Mouse (Mus musculus) midbrain, embryonic 12.5 days (tissue): Measurements from ENCODE around the gene Sgip1. TPM values are rescaled to one million over a fixed set of nuclear protein-coding genes. Genes with fewer than 3 reads are reported as not detected.

Experiments
- ATAC-seq: fragments of 200-750 bp; cut with Nextera tagmentation; 2 replicates; pipeline ENCODE4 v1.8.0; 2017; ENCODE audit warnings: low read depth, moderate TSS enrichment, moderate library complexity; ENCODE audit not compliant: low FRiP score
- H3K27ac ChIP-seq: fragments of 300-500 bp; sonication (generic); replicated peaks from 2 replicates; pipeline ENCODE4 v1.5.1; 2016; ENCODE audit warnings: mild to moderate bottlenecking
- H3K27me3 ChIP-seq: fragments of 300-500 bp; sonication (generic); 2 replicates; pipeline ENCODE4 v1.6.1; 2016; ENCODE audit warnings: mild to moderate bottlenecking
- H3K36me3 ChIP-seq: fragments of 300-500 bp; sonication (generic); 2 replicates; pipeline ENCODE4 v1.6.1; 2016
- H3K4me1 ChIP-seq: fragments of 300-500 bp; sonication (generic); 2 replicates; pipeline ENCODE4 v1.6.1; 2016
- H3K4me2 ChIP-seq: fragments of 300-500 bp; sonication (generic); replicated peaks from 2 replicates; pipeline ENCODE4 v1.6.1; 2016; ENCODE audit warnings: mild to moderate bottlenecking, moderate library complexity
- H3K4me3 ChIP-seq: fragments of 300-500 bp; sonication (generic); 2 replicates; pipeline ENCODE4 v1.5.1; 2016; ENCODE audit warnings: mild to moderate bottlenecking
- H3K9ac ChIP-seq: fragments of 300-500 bp; sonication (generic); replicated peaks from 2 replicates; pipeline ENCODE4 v1.6.1; 2016; ENCODE audit warnings: mild to moderate bottlenecking, moderate library complexity
- H3K9me3 ChIP-seq: fragments of 300-500 bp; sonication (generic); 2 replicates; pipeline ENCODE4 v1.6.1; 2016; ENCODE audit warnings: mild to moderate bottlenecking
- WGBS: fragments of 180-500 bp; shearing (Covaris S2); methylation state at CpG from one replicate; pipeline ENCODE4 v1.1.7; 2016; 5-methylcytosine and 5-hydroxymethylcytosine counted together
- polyA plus RNA-seq: library from polyadenylated mRNA; unstranded; fragments of >200 nt; fragmentation: Nextera tagmentation; extraction: Ambion mirVana; gene quantifications from 2 replicates; pipeline ENCODE4 v1.2.1, GENCODE M21; 2016

Sgip1 gene
- 30.4 and 32.5 TPM in 2 replicates for polyA plus RNA-seq

GRCm38 (mm10) chr4:102741287-102741686 is at the start of gene Sgip1:
Gene Sgip1, plus strand, starts transcription at chr4:102741297.
- H3K4me1 ChIP-seq, result no peaks in the 10 kb centered on the region
- no peak within 1 kb of the TSS for H3K27ac ChIP-seq
- no peaks in the 10 kb centered on the region for H3K27me3 ChIP-seq
- H3K9me3 ChIP-seq, result no peaks in the 10 kb centered on the region
- WGBS, result 68% methylated on average over 8 of the region's 8 CpGs
- H3K4me2 ChIP-seq, result no peak within 1 kb of the TSS
- H3K9ac ChIP-seq, result no peak within 1 kb of the TSS
- ATAC-seq, result no peak
- no peaks in the 10 kb centered on the region for H3K36me3 ChIP-seq
- H3K4me3 ChIP-seq, result no peak within 1 kb of the TSS

DNA sequence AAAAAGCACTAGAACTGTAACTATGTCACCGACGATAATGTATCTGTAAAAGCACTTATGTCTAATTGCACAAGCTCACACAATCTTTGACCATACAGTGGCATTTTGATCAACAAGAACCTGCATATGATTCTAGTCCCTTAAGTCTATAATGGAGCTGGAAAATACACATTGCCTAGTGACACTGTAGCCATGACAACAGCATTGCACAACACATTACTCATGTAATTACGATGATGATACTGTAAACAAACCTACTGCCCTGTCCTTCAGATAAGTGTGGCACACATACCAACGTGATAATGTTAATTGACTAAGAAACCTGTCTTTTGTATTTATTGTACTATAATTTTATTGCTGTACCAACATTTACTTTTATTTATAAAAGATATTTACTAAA is 49.7 kb upstream of the Sgip1 start:
- no peaks in the 10 kb centered on the region for H3K36me3 ChIP-seq

DNA sequence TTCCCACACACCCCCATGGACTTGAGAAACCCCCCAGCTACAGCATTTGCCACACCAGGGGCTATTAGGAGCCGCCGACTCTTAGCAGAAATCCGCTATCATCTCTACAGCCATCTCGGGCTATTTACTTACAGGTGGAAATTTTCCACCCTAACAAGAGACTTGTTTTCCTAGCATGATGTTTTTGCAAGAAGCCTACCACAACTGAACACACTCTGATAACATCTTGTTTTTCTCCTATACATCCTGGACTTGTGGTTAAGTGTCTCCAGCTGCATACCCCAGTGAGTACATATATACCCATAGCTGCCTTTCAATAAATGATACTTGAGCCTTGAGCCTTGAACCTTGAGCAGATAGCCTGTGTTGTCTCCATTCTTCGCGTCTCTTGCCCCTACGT is 43.1 kb upstream of the Sgip1 start:
- Histone ChIP-seq H3K4me1 (no peaks in the 10 kb centered on the region), H3K9ac (no peak overlapping the region), H3K36me3 (no peaks in the 10 kb centered on the region), H3K27me3 (no peaks in the 10 kb centered on the region), H3K4me3 (no peak overlapping the region), H3K27ac (no peak overlapping the region), H3K4me2 (no peak overlapping the region), H3K9me3 (no peaks in the 10 kb centered on the region)
- 97% methylated on average over 7 of the region's 7 CpGs for WGBS
- no peak for ATAC-seq

More for the DNA sequence above, 49.7 kb upstream of the Sgip1 start:
- ATAC-seq, result no peak
- H3K4me1 ChIP-seq, result no peaks in the 10 kb centered on the region
- WGBS, result 90% methylated on average over 4 of the region's 4 CpGs
- no peaks in the 10 kb centered on the region for H3K27me3 ChIP-seq
- H3K9me3 ChIP-seq, result no peaks in the 10 kb centered on the region
- no peak overlapping the region for H3K4me3 ChIP-seq
- no peak overlapping the region for H3K4me2 ChIP-seq
- H3K9ac ChIP-seq, result no peak overlapping the region
- no peak overlapping the region for H3K27ac ChIP-seq

DNA sequence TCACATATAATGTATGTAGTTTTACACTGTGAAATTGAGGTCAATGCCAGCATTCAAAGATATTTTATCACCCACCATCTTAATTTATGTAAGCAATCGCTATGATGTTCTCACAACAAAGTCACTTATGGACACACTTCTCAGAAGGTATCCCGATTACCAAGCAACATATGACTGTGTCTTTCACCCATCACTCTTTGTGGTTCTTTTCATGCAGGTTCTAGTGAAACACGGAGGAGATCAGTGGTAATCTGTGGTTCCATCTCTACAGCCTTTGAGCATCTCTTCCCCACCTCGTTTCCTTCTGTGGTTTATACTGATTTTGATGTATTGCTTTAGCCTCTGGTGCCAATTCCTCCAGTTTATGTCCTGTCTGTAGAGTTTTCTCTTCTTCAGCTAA is 29.4 kb upstream of the Sgip1 start:
- Histone ChIP-seq H3K4me2 (no peak overlapping the region), H3K4me3 (no peak overlapping the region), H3K36me3 (no peaks in the 10 kb centered on the region), H3K27ac (no peak overlapping the region), H3K9me3 (no peaks in the 10 kb centered on the region), H3K27me3 (no peaks in the 10 kb centered on the region), H3K4me1 (no peaks in the 10 kb centered on the region), H3K9ac (no peak overlapping the region)
- WGBS, result 85% methylated on average over 4 of the region's 4 CpGs
- ATAC-seq, result no peak

DNA sequence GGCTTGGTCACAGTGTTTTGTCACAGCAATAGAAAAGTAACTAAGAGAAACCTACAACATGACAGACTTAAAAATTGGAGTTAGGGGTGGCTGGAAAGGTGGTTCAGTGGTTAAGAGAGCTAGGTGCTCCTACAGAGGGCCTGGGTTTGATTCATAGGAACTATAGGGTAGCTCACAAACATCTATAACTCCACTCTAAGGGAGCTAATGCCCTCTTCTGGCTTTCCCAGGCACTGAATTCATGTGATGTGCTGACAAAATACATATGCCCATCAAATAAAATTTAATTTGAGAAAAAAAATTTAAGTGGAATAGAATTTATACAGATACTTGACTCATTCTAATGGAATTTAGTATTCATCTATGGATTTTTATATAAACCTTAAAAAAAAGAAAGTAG is 25.6 kb upstream of the Sgip1 start:
- Histone ChIP-seq H3K4me3 (no peak overlapping the region), H3K36me3 (no peaks in the 10 kb centered on the region), H3K4me1 (no peaks in the 10 kb centered on the region), H3K9me3 (no peaks in the 10 kb centered on the region), H3K9ac (no peak overlapping the region), H3K27ac (no peak overlapping the region), H3K27me3 (no peaks in the 10 kb centered on the region), H3K4me2 (no peak overlapping the region)
- no peak for ATAC-seq

GRCm38 (mm10) chr4:102717123-102717828 is 23.8 kb upstream of the Sgip1 start:
- H3K9ac ChIP-seq, result no peak overlapping the region
- no peaks in the 10 kb centered on the region for H3K27me3 ChIP-seq
- no peaks in the 10 kb centered on the region for H3K4me1 ChIP-seq
- no peak overlapping the region for H3K4me3 ChIP-seq
- no peak for ATAC-seq
- no peaks in the 10 kb centered on the region for H3K36me3 ChIP-seq
- no peak overlapping the region for H3K4me2 ChIP-seq
- WGBS, result 78% methylated on average over 5 of the region's 5 CpGs
- no peak overlapping the region for H3K27ac ChIP-seq
- H3K9me3 ChIP-seq, result no peaks in the 10 kb centered on the region

DNA sequence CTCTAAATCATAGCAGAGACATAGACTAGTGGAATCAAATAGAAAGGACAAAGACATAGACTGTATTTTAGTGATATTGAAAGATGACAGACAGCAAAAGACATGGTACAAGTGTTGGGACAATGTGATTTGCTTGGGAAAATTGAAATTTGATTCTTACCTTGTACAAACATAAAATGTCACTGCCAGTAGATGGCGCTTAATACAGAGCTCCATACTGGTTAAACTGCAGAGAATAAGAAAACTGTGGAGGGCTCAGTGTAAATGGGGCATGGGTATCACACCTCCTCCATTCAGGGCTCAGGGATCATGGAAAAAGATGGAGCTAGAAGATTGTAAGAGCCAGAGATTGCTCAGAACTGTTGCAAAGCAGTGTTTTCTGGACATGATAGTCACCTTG is 21.6 kb upstream of the Sgip1 start:
- Histone ChIP-seq H3K4me1 (no peaks in the 10 kb centered on the region), H3K27me3 (no peaks in the 10 kb centered on the region), H3K36me3 (no peaks in the 10 kb centered on the region), H3K9me3 (no peaks in the 10 kb centered on the region), H3K4me2 (no peak overlapping the region), H3K4me3 (no peak overlapping the region), H3K27ac (no peak overlapping the region), H3K9ac (no peak overlapping the region)
- no peak for ATAC-seq
- 8% methylated on average over 1 of the region's 1 CpGs for WGBS

- H3K4me1 ChIP-seq, result no peaks in the 10 kb centered on the region
These were observed 21.1 kb upstream of the Sgip1 start for GRCm38 (mm10) chr4:102719951-102720350.

DNA sequence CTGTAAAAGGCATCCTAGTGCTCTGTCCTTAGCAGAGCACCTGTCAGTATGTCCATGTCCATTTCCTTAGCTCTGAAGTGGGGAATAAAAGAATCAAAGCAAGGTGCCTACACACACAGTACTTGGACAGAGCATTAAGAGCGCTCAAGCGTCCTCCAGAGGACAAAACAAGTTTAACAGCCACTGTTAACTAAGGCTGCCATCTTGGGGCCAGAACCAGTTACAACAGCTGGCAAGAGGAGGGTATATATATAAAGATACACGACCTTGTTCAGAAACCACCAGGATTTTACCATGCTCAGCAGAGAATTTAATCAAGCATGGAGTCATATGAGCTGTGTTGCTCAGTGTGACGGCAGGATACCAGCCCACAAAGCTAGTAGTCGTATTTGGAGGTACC is 16.7 kb upstream of the Sgip1 start:
- no peaks in the 10 kb centered on the region for H3K36me3 ChIP-seq
- WGBS, result 74% methylated on average over 5 of the region's 5 CpGs
- H3K27ac ChIP-seq, result no peak overlapping the region
- no peak overlapping the region for H3K4me3 ChIP-seq
- no peak overlapping the region for H3K9ac ChIP-seq
- no peaks in the 10 kb centered on the region for H3K4me1 ChIP-seq
- ATAC-seq, result no peak
- no peak overlapping the region for H3K4me2 ChIP-seq
- H3K9me3 ChIP-seq, result no peaks in the 10 kb centered on the region
- H3K27me3 ChIP-seq, result no peaks in the 10 kb centered on the region

More at GRCm38 (mm10) chr4:102719951-102720350, 21.1 kb upstream of the Sgip1 start:
- Histone ChIP-seq H3K4me2 (no peak overlapping the region), H3K4me3 (no peak overlapping the region), H3K27ac (no peak overlapping the region), H3K9ac (no peak overlapping the region), H3K9me3 (no peaks in the 10 kb centered on the region), H3K36me3 (no peaks in the 10 kb centered on the region), H3K27me3 (no peaks in the 10 kb centered on the region)
- WGBS, result 75% methylated on average over 1 of the region's 1 CpGs
- no peak for ATAC-seq

- H3K9ac ChIP-seq, result no peak overlapping the region
- H3K9me3 ChIP-seq, result no peaks in the 10 kb centered on the region
- H3K4me3 ChIP-seq, result no peak overlapping the region
- WGBS, result 84% methylated on average over 3 of the region's 3 CpGs
- H3K4me2 ChIP-seq, result no peak overlapping the region
- no peaks in the 10 kb centered on the region for H3K27me3 ChIP-seq
- no peaks in the 10 kb centered on the region for H3K36me3 ChIP-seq
- ATAC-seq, result no peak
- no peak overlapping the region for H3K27ac ChIP-seq
- H3K4me1 ChIP-seq, result no peaks in the 10 kb centered on the region
These were observed 10.1 kb upstream of the Sgip1 start for GRCm38 (mm10) chr4:102730976-102731375.

DNA sequence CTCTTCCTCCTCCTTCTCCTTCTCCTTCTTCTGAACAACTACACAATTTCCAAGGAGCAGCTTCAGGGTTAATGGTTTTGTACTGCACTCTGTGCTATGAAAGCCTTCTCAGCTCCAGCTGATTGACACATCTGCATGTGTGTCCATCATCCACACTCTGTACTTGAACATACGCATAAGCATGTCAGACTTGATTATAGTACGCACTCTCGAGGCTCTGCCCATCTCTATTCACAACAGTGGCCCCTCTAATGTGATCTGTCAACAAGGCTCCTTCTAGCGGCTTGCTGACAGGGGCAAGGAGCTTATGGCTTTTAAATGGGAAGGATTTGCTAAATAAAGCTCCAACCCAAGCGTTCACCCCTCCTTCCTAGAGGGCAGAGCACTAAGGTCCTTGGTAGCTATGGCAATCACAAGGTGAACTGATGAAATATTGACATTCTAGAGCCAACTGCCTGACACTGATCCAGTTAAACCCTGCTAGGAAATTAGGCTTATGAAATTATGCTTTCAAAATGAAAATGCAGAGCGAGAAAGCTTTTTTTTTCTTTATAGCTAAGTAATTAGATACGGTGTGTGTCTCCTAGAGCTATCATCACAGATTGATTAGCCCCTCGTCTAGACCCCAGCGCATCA is 7.0 kb upstream of the Sgip1 start:
- H3K4me1 ChIP-seq, result no peaks in the 10 kb centered on the region
- no peak overlapping the region for H3K9ac ChIP-seq
- no peak overlapping the region for H3K27ac ChIP-seq
- 48% methylated on average over 9 of the region's 9 CpGs for WGBS
- H3K27me3 ChIP-seq, result no peaks in the 10 kb centered on the region
- no peak overlapping the region for H3K4me3 ChIP-seq
- no peaks in the 10 kb centered on the region for H3K36me3 ChIP-seq
- H3K4me2 ChIP-seq, result no peak overlapping the region
- ATAC-seq, result 0 out of 2 replicates have a peak, but pooled peaks have one; percentile 30
- no peaks in the 10 kb centered on the region for H3K9me3 ChIP-seq

- Histone ChIP-seq H3K9me3 (no peaks in the 10 kb centered on the region), H3K9ac (no peak overlapping the region), H3K4me1 (no peaks in the 10 kb centered on the region), H3K36me3 (no peaks in the 10 kb centered on the region), H3K4me2 (no peak overlapping the region), H3K27me3 (no peaks in the 10 kb centered on the region), H3K27ac (no peak overlapping the region), H3K4me3 (no peak overlapping the region)
- 80% methylated on average over 3 of the region's 3 CpGs for WGBS
- no peak for ATAC-seq
These were observed 12.4 kb downstream of the Sgip1 start for GRCm38 (mm10) chr4:102753334-102754090.
